Mouse (Mus musculus) kidney, adult 2 months (tissue): ENCODE measurements at regions not wholly inside any gene's neighbourhood (a gene's known extent, or its start where the extent isn't known, plus 50 kb on each side); places are given as distances from the start of the nearest gene placed in this dataset.

Experiments used
- CTCF ChIP-seq: fragments of 200-500 bp; conservative IDR thresholded peaks from 2 replicates; pipeline ENCODE4 v1.5.1; 2011; ENCODE audit warnings: low read depth, mild to moderate bottlenecking, control low read depth, low read length, moderate library complexity, mixed read lengths; ENCODE audit not compliant: insufficient read depth, insufficient read length
- POLR2A ChIP-seq: fragments of 200-500 bp; IDR thresholded peaks from one replicate; pipeline ENCODE4 v1.6.1; 2011; ENCODE audit warnings: low read depth, low read length, control low read depth

DNA sequence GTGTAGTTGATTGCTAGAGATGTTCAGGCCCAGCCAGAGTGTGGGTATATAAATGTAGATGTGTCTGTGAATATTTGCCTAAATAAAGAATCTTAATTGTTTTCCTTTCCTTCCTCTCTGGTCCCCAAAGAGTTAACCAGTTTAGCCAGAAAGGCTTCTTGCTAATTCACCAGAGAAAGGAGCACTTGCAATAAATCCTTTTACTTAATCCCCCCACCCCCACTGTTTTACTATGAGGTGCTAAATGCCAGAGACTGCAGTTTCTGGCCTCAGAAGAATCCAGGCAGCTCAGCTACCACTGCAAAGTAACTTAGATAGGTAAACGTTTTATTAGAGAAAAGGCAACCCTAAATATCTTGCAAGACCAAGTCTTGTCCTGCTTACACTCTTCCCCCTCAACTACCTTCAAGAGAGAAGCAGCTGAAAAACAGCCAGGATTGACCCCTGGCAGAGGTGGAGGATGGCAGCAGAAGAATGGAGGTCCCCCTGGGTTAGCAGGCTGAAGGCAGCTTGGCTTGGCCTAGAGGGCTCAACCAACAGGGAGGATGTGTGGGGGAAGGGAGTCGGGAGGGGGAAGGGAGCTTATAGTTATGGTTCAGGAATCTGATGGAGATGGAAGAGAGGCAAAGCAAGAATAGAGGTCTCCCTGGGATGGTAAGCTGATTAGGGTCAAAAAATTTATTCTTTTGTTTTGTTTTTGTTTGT, 87.9 kb upstream of the Ins2 start:
- TF ChIP-seq CTCF = no peak
- no peak for TF ChIP-seq POLR2A
